ENCODE assay signal across 16 mouse cellular contexts in the genomic region with DNA sequence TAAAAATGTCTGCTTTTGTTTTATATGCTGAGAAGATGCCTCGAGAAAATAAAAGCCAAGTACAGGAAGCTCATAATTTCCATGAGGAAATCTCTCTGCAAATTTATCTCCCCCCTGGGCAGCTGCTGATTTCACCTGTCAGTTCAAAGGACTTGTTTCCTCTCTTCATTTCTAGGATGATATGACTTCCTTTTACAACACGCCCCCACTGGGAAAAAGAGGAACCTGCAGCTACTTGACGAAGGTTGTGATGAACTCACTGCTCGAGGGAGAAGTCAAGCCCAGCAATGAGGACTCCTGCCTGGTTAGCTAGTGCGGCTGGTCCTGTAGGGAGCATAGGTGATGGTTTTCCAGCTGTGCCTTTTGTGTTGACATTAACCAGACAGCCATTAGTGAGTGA.
DNase-seq lines count a peak whose midpoint lies in the region; ATAC-seq lines count a peak whose summit lies in the region.
"Had no signal": no experiment of that assay in that cellular context is flagged by ENCODE, and none has a peak within 500 bp of the region (broad histone marks: within the 10 kb centered on the region; RNA-seq: fewer than 3 reads in every experiment).

No protein-coding gene starts in this region.

- H3K4me3 ChIP-seq in midbrain, embryonic 14.5 days (replicated peaks; ENCODE audit: low read depth, low read length) = no peak overlapping the region
- H3K4me3 ChIP-seq in midbrain, embryonic 13.5 days (replicated peaks) = no peak overlapping the region
- H3K4me3 ChIP-seq: kidney, embryonic 15.5 days had no signal

- peaks cover 8% of the 10 kb centered on the region; the same call in 1 of the 2 replicates for H3K36me3 ChIP-seq in midbrain, embryonic 14.5 days (ENCODE audit: control insufficient read depth, insufficient read depth, low read length)
- peaks cover 24% of the 10 kb centered on the region for H3K36me3 ChIP-seq in midbrain, embryonic 13.5 days

- ATAC-seq in midbrain, embryonic 14.5 days (ENCODE audit: low FRiP score, low TSS enrichment) = no peak
- no peak for ATAC-seq in midbrain, embryonic 13.5 days
- ATAC-seq in hematopoietic stem cell, adult 5-6 weeks (replicated peaks in 1 of 2; ENCODE audit: insufficient read depth in 1 of 2, low FRiP score in 2 of 2, low TSS enrichment in 1 of 2, low read depth in 1 of 2, poor library complexity in 2 of 2, severe bottlenecking in 2 of 2) = peak; percentile 75 to 86
- ATAC-seq: forebrain, embryonic 14.5 days; Patski had no signal

- H3K27ac ChIP-seq in midbrain, embryonic 14.5 days (replicated peaks; ENCODE audit: low read depth, low read length) = no peak overlapping the region
- no peak overlapping the region for H3K27ac ChIP-seq in midbrain, embryonic 13.5 days
- H3K27ac ChIP-seq: kidney, embryonic 15.5 days; liver, embryonic 14.5 days had no signal

- no peaks in the 10 kb centered on the region for H3K9me3 ChIP-seq in midbrain, embryonic 14.5 days (ENCODE audit: control insufficient read depth, low read length)
- H3K9me3 ChIP-seq in midbrain, embryonic 13.5 days = no peaks in the 10 kb centered on the region
- H3K9me3 ChIP-seq: kidney, embryonic 15.5 days had no signal

- H3K4me1 ChIP-seq in midbrain, embryonic 14.5 days (ENCODE audit: control insufficient read depth, insufficient read depth, low read length) = no peaks in the 10 kb centered on the region
- no peaks in the 10 kb centered on the region for H3K4me1 ChIP-seq in midbrain, embryonic 13.5 days (replicated peaks)
- H3K4me1 ChIP-seq: kidney, embryonic 15.5 days had no signal

- no peaks in the 10 kb centered on the region for H3K27me3 ChIP-seq in midbrain, embryonic 14.5 days (ENCODE audit: control insufficient read depth, insufficient read depth, low read length)
- H3K27me3 ChIP-seq in midbrain, embryonic 13.5 days = no peaks in the 10 kb centered on the region
- H3K27me3 ChIP-seq: kidney, embryonic 15.5 days; Patski had no signal

- H3K9ac ChIP-seq in midbrain, embryonic 14.5 days (replicated peaks; ENCODE audit: low read length) = no peak overlapping the region
- no peak overlapping the region for H3K9ac ChIP-seq in midbrain, embryonic 13.5 days (replicated peaks)
- H3K9ac ChIP-seq: kidney, embryonic 15.5 days; liver, embryonic 14.5 days had no signal

- peak; percentile 26 for DNase-seq in midbrain, embryonic 14.5 days
- peak; percentile 77 for DNase-seq in MEL-GATA-1-ER (ENCODE audit: extremely low read depth, low read depth)
- DNase-seq in thymus, postnatal 10 days (ENCODE audit: low spot score in 2 of 2) = peak; percentile 27 to 30
- no peak for DNase-seq in left cerebral cortex, postnatal 14 days (ENCODE audit: low spot score in 2 of 2)
- no peak for DNase-seq in layer of hippocampus, adult 9-10 months (ENCODE audit: low spot score)
- DNase-seq in heart, postnatal 4 days = no peak
- DNase-seq: cerebellum, adult 2 months; heart, adult 11 months; layer of hippocampus, adult 9-11 months; right cerebral cortex, postnatal 14 days had no signal

- H3K4me2 ChIP-seq in midbrain, embryonic 14.5 days (ENCODE audit: low read length) = no peak overlapping the region
- H3K4me2 ChIP-seq in midbrain, embryonic 13.5 days (replicated peaks) = no peak overlapping the region
- H3K4me2 ChIP-seq: kidney, embryonic 15.5 days had no signal

- intact Hi-C loops in left cerebral cortex, postnatal 14 days (cut with DNase I) = no loop called here

- 57% methylated on average over 5 of the region's 5 CpGs for WGBS in midbrain, embryonic 14.5 days
- 78% methylated on average over 5 of the region's 5 CpGs for WGBS in midbrain, embryonic 13.5 days

Comparison
In these comparisons a context has a peak if more than half of its experiments do, and no peak if none do; other contexts are left out.
1. ATAC-seq: peak in hematopoietic stem cell, adult 5-6 weeks (2 of 2); none in midbrain, embryonic 14.5 days (single experiment) and midbrain, embryonic 13.5 days (single experiment).
2. DNase-seq: peak in midbrain, embryonic 14.5 days (single experiment), MEL-GATA-1-ER (single experiment) and thymus, postnatal 10 days (2 of 2); none in left cerebral cortex, postnatal 14 days (0 of 2), layer of hippocampus, adult 9-10 months (single experiment) and heart, postnatal 4 days (single experiment).